Mouse (Mus musculus): ENCODE results near the gene Inpp1.
"Not testable (repeated sequence)": the region's sequence is repeated elsewhere in the genome, so short reads cannot be mapped to it uniquely, and the experiment has no call there.

Gene Inpp1

GRCm38 (mm10) chr1:52816910-52817812 lies at the start of gene Inpp1:
Gene Inpp1, minus strand, starts transcription at chr1:52817688.
- in situ Hi-C loops (cut with MboI, MseI): no loop called here

- in situ Hi-C loops (cut with MboI, MseI): loop anchor here in 1 of 2 experiments (10.0 kb wide), 1 partner anchor 89 kb away; no protein-coding TSS in a partner anchor
Observed at GRCm38 (mm10) chr1:52866007-52866406, 48.5 kb upstream of the Inpp1 start.

GRCm38 (mm10) chr1:52864220-52864619 lies 46.7 kb upstream of the Inpp1 start:
- in situ Hi-C loops (cut with MboI, MseI): loop anchor here in 1 of 2 experiments (5.0 to 10.0 kb wide), 2 partner anchors 91 to 217 kb away; no protein-coding TSS in a partner anchor

- in situ Hi-C loops (cut with MboI, MseI): no loop called here
Observed at GRCm38 (mm10) chr1:52855904-52856601, 38.6 kb upstream of the Inpp1 start.

GRCm38 (mm10) chr1:52854029-52854428 lies 36.5 kb upstream of the Inpp1 start:
- in situ Hi-C loops (cut with MboI, MseI): not testable (repeated sequence)

- in situ Hi-C loops (cut with MboI, MseI): loop anchor here in 1 of 2 experiments (5.0 to 10.0 kb wide), 2 partner anchors 52 to 1375 kb away; partner anchors contain the start of gene Nabp1
Observed at GRCm38 (mm10) chr1:52849422-52849821, 31.9 kb upstream of the Inpp1 start.

GRCm38 (mm10) chr1:52846556-52846955 lies 29.1 kb upstream of the Inpp1 start:
- in situ Hi-C loops (cut with MboI, MseI): loop anchor here in 1 of 2 experiments (5.0 to 10.0 kb wide), 2 partner anchors 49 to 1372 kb away; partner anchors contain the start of gene Nabp1

GRCm38 (mm10) chr1:52844782-52845665 lies 27.5 kb upstream of the Inpp1 start, which contains the start of gene Hibch:
Gene Hibch, plus strand, starts transcription at chr1:52844929.
- in situ Hi-C loops (cut with MboI, MseI): loop anchor here in 1 of 2 experiments (5.0 to 10.0 kb wide), 2 partner anchors 48 to 1370 kb away; partner anchors contain the start of gene Nabp1

GRCm38 (mm10) chr1:52844354-52844753 lies 26.9 kb upstream of the Inpp1 start:
- in situ Hi-C loops (cut with MboI, MseI): loop anchor here in 1 of 2 experiments (10.0 kb wide), 1 partner anchor 1370 kb away; the partner anchor contains the start of gene Nabp1

- in situ Hi-C loops (cut with MboI, MseI): no loop called here
Observed at GRCm38 (mm10) chr1:52839099-52839498, 21.6 kb upstream of the Inpp1 start.

- in situ Hi-C loops (cut with MboI, MseI): no loop called here
Observed at GRCm38 (mm10) chr1:52817813-52818147, 292 bp upstream of the Inpp1 start.

GRCm38 (mm10) chr1:52816232-52816891 lies 1.1 kb downstream of the Inpp1 start:
- in situ Hi-C loops (cut with MboI, MseI): no loop called here

- in situ Hi-C loops (cut with MboI, MseI): no loop called here
Observed at GRCm38 (mm10) chr1:52808456-52808855, 9.0 kb downstream of the Inpp1 start.

GRCm38 (mm10) chr1:52805041-52805440 lies 12.4 kb downstream of the Inpp1 start:
- in situ Hi-C loops (cut with MboI, MseI): no loop called here

GRCm38 (mm10) chr1:52802406-52802975 lies 15.0 kb downstream of the Inpp1 start:
- in situ Hi-C loops (cut with MboI, MseI): no loop called here

GRCm38 (mm10) chr1:52801651-52802050 lies 15.8 kb downstream of the Inpp1 start:
- in situ Hi-C loops (cut with MboI, MseI): no loop called here

GRCm38 (mm10) chr1:52800340-52800740 lies 17.1 kb downstream of the Inpp1 start:
- in situ Hi-C loops (cut with MboI, MseI): no loop called here

- in situ Hi-C loops (cut with MboI, MseI): loop anchor here in 1 of 2 experiments (5.0 to 10.0 kb wide), 2 partner anchors 48 to 1635 kb away; partner anchors contain the start of gene Gtf3c3
Observed at GRCm38 (mm10) chr1:52799772-52800171, 17.7 kb downstream of the Inpp1 start.

GRCm38 (mm10) chr1:52799056-52799726 lies 18.3 kb downstream of the Inpp1 start:
- in situ Hi-C loops (cut with MboI, MseI): loop anchor here in 1 of 2 experiments (5.0 to 10.0 kb wide), 2 partner anchors 48 to 1636 kb away; partner anchors contain the start of gene Gtf3c3

All from T-helper 17 cell (primary cell).